Mouse (Mus musculus) ES-Bruce4 (cell line): ENCODE measurements at regions not wholly inside any gene's neighbourhood (a gene's known extent, or its start where the extent isn't known, plus 50 kb on each side); places are given as distances from the start of the nearest gene placed in this dataset.

Experiments
- EP300 ChIP-seq: IDR thresholded peaks from 2 replicates; pipeline ENCODE4 v1.6.1; 2011; ENCODE audit warnings: low read depth, low read length; ENCODE audit not compliant: insufficient read depth
- POLR2A ChIP-seq: IDR thresholded peaks from one replicate; pipeline ENCODE4 v1.8.1; 2011; ENCODE audit warnings: low read length; ENCODE audit not compliant: insufficient read depth

GRCm38 (mm10) chr3:117440294-117440693 lies 79.6 kb upstream of the Plppr4 start:
- TF ChIP-seq EP300 = no peak
- no peak for TF ChIP-seq POLR2A
